Mouse (Mus musculus) granulocyte monocyte progenitor cell, adult 5-6 weeks (primary cell): ENCODE results near the gene Zdhhc24. TPM values are rescaled to one million over a fixed set of nuclear protein-coding genes. Genes with fewer than 3 reads are reported as not detected.

Experiments used
- total RNA-seq, 2 experiments: library from RNA; stranded (forward) in 1 of 2; stranded (reverse) in 1 of 2; fragments of 200-712, 200-1000 nt in 1 of 2; fragments of >200 nt in 1 of 2; fragmentation: Nextera tagmentation in 1 of 2; gene quantifications; 2 replicates each; pipeline ENCODE4 v1.2.3; 2014 to 2017

Zdhhc24 gene
- total RNA-seq, 2 experiments from 2014 or later = 5.9 to 9.0 TPM

Other genes with a start within 250 kb of the Zdhhc24 start
- gene Gm960, start 180.0 kb upstream of the Zdhhc24 start, total RNA-seq (2014; fragmentation: Nextera tagmentation) = not detected in 2 replicates
- not detected in 2 replicates for gene Gm960, start 180.0 kb upstream of the Zdhhc24 start, total RNA-seq (2017)
- gene Sptbn2, start 167.5 kb upstream of the Zdhhc24 start, total RNA-seq (2014; fragmentation: Nextera tagmentation) = 0.23 TPM in 1 of 2 replicates, not detected in the other
- not detected in 2 replicates for gene Sptbn2, start 167.5 kb upstream of the Zdhhc24 start, total RNA-seq (2017)
- 7.1 and 11.0 TPM in 2 replicates for gene Rbm4b, start 122.2 kb upstream of the Zdhhc24 start, total RNA-seq (2014; fragmentation: Nextera tagmentation)
- gene Rbm4b, start 122.2 kb upstream of the Zdhhc24 start, total RNA-seq (2017) = 9.8 and 17.5 TPM in 2 replicates
- 42.0 and 44.5 TPM in 2 replicates for gene Rbm4, start 84.8 kb upstream of the Zdhhc24 start, total RNA-seq (2014; fragmentation: Nextera tagmentation)
- gene Rbm4, start 84.8 kb upstream of the Zdhhc24 start, total RNA-seq (2017) = 63.5 and 69.9 TPM in 2 replicates
- 13.8 and 16.3 TPM in 2 replicates for gene Gm21992, start 67.1 kb upstream of the Zdhhc24 start, total RNA-seq (2014; fragmentation: Nextera tagmentation)
- 30.8 and 59.4 TPM in 2 replicates for gene Gm21992, start 67.1 kb upstream of the Zdhhc24 start, total RNA-seq (2017)
- gene Rbm14, start 67.0 kb upstream of the Zdhhc24 start, total RNA-seq (2014; fragmentation: Nextera tagmentation) = 51.0 and 59.2 TPM in 2 replicates
- 23.3 and 27.2 TPM in 2 replicates for gene Rbm14, start 67.0 kb upstream of the Zdhhc24 start, total RNA-seq (2017)
- 47.1 and 68.5 TPM in 2 replicates for gene Ccs, start 39.3 kb upstream of the Zdhhc24 start, total RNA-seq (2014; fragmentation: Nextera tagmentation)
- 18.8 and 22.9 TPM in 2 replicates for gene Ccs, start 39.3 kb upstream of the Zdhhc24 start, total RNA-seq (2017)
- not detected in 2 replicates for gene Ccdc87, start 39.3 kb upstream of the Zdhhc24 start, total RNA-seq (2014; fragmentation: Nextera tagmentation)
- gene Ccdc87, start 39.3 kb upstream of the Zdhhc24 start, total RNA-seq (2017) = not detected in 2 replicates
- gene Ctsf, start 23.5 kb upstream of the Zdhhc24 start, total RNA-seq (2014; fragmentation: Nextera tagmentation) = 2.6 and 10.0 TPM in 2 replicates
- 1.8 and 3.6 TPM in 2 replicates for gene Ctsf, start 23.5 kb upstream of the Zdhhc24 start, total RNA-seq (2017)
- 0.34 TPM in 1 of 2 replicates, not detected in the other for gene Actn3, start 759 bp upstream of the Zdhhc24 start, total RNA-seq (2014; fragmentation: Nextera tagmentation)
- gene Actn3, start 759 bp upstream of the Zdhhc24 start, total RNA-seq (2017) = 1.2 TPM in 1 of 2 replicates, not detected in the other
- gene Bbs1, start 28.0 kb downstream of the Zdhhc24 start, total RNA-seq (2014; fragmentation: Nextera tagmentation) = 3.1 TPM in 1 of 2 replicates, not detected in the other
- 0.82 and 1.9 TPM in 2 replicates for gene Bbs1, start 28.0 kb downstream of the Zdhhc24 start, total RNA-seq (2017)
- 48.5 and 66.6 TPM in 2 replicates for gene Dpp3, start 49.6 kb downstream of the Zdhhc24 start, total RNA-seq (2014; fragmentation: Nextera tagmentation)
- 38.7 and 41.0 TPM in 2 replicates for gene Dpp3, start 49.6 kb downstream of the Zdhhc24 start, total RNA-seq (2017)
- gene Peli3, start 64.5 kb downstream of the Zdhhc24 start, total RNA-seq (2014; fragmentation: Nextera tagmentation) = not detected in 2 replicates
- gene Peli3, start 64.5 kb downstream of the Zdhhc24 start, total RNA-seq (2017) = 0.10 and 3.3 TPM in 2 replicates
- gene Mrpl11, start 83.5 kb downstream of the Zdhhc24 start, total RNA-seq (2014; fragmentation: Nextera tagmentation) = 51.9 and 53.3 TPM in 2 replicates
- gene Mrpl11, start 83.5 kb downstream of the Zdhhc24 start, total RNA-seq (2017) = 58.8 and 81.4 TPM in 2 replicates
- gene Npas4, start 111.6 kb downstream of the Zdhhc24 start, total RNA-seq (2014; fragmentation: Nextera tagmentation) = not detected in 2 replicates
- not detected in 2 replicates for gene Npas4, start 111.6 kb downstream of the Zdhhc24 start, total RNA-seq (2017)
- 3.1 and 12.2 TPM in 2 replicates for gene Slc29a2, start 145.2 kb downstream of the Zdhhc24 start, total RNA-seq (2014; fragmentation: Nextera tagmentation)
- gene Slc29a2, start 145.2 kb downstream of the Zdhhc24 start, total RNA-seq (2017) = 2.5 and 4.2 TPM in 2 replicates
- 4.8 and 6.1 TPM in 2 replicates for gene B4gat1, start 160.2 kb downstream of the Zdhhc24 start, total RNA-seq (2014; fragmentation: Nextera tagmentation)
- 2.6 and 11.6 TPM in 2 replicates for gene B4gat1, start 160.2 kb downstream of the Zdhhc24 start, total RNA-seq (2017)
- 1.3 and 1.4 TPM in 2 replicates for gene AC124502.3, start 160.2 kb downstream of the Zdhhc24 start, total RNA-seq (2014; fragmentation: Nextera tagmentation)
- 5.4 TPM in 1 of 2 replicates, not detected in the other for gene AC124502.3, start 160.2 kb downstream of the Zdhhc24 start, total RNA-seq (2017)
- 32.0 and 35.7 TPM in 2 replicates for gene Brms1, start 162.7 kb downstream of the Zdhhc24 start, total RNA-seq (2014; fragmentation: Nextera tagmentation)
- gene Brms1, start 162.7 kb downstream of the Zdhhc24 start, total RNA-seq (2017) = 33.6 and 43.3 TPM in 2 replicates
- not detected in 2 replicates for gene Rin1, start 171.8 kb downstream of the Zdhhc24 start, total RNA-seq (2014; fragmentation: Nextera tagmentation)
- gene Rin1, start 171.8 kb downstream of the Zdhhc24 start, total RNA-seq (2017) = 0.21 and 1.0 TPM in 2 replicates
- not detected in 2 replicates for gene Cd248, start 189.4 kb downstream of the Zdhhc24 start, total RNA-seq (2014; fragmentation: Nextera tagmentation)
- gene Cd248, start 189.4 kb downstream of the Zdhhc24 start, total RNA-seq (2017) = not detected in 2 replicates
- 5.1 TPM in 1 of 2 replicates, not detected in the other for gene Tmem151a, start 206.9 kb downstream of the Zdhhc24 start, total RNA-seq (2014; fragmentation: Nextera tagmentation)
- gene Tmem151a, start 206.9 kb downstream of the Zdhhc24 start, total RNA-seq (2017) = 0.62 TPM in 1 of 2 replicates, not detected in the other
- gene Yif1a, start 209.9 kb downstream of the Zdhhc24 start, total RNA-seq (2014; fragmentation: Nextera tagmentation) = 37.3 and 51.9 TPM in 2 replicates
- 14.6 and 17.2 TPM in 2 replicates for gene Yif1a, start 209.9 kb downstream of the Zdhhc24 start, total RNA-seq (2017)
- gene Cnih2, start 219.9 kb downstream of the Zdhhc24 start, total RNA-seq (2014; fragmentation: Nextera tagmentation) = not detected in 2 replicates
- not detected in 2 replicates for gene Cnih2, start 219.9 kb downstream of the Zdhhc24 start, total RNA-seq (2017)
- gene Rab1b, start 228.4 kb downstream of the Zdhhc24 start, total RNA-seq (2014; fragmentation: Nextera tagmentation) = 99.2 and 105 TPM in 2 replicates
- gene Rab1b, start 228.4 kb downstream of the Zdhhc24 start, total RNA-seq (2017) = 100 and 101 TPM in 2 replicates
- 6.1 and 10.9 TPM in 2 replicates for gene Klc2, start 239.9 kb downstream of the Zdhhc24 start, total RNA-seq (2014; fragmentation: Nextera tagmentation)
- 3.0 and 3.9 TPM in 2 replicates for gene Klc2, start 239.9 kb downstream of the Zdhhc24 start, total RNA-seq (2017)